Mouse (Mus musculus) heart, postnatal 4 days (tissue): Measurements from ENCODE around the gene Epha2. TPM values are rescaled to one million over a fixed set of nuclear protein-coding genes. Genes with fewer than 3 reads are reported as not detected.
A peak's percentile ranks its signal among the peaks of the same experiment; 100 is the strongest.

Experiments used
- DNase-seq: peaks from one replicate; pipeline ENCODE4 v3.0.0; 2021
- total RNA-seq, 2 experiments: library from RNA; stranded (reverse); gene quantifications; 2 replicates each; pipeline ENCODE4 v1.2.3; 2021

Gene Epha2
- total RNA-seq, 2 experiments from 2014 or later, result 10.1 to 10.9 TPM

GRCm38 (mm10) chr4:141304223-141304611, 3.2 kb downstream of the Epha2 start:
- no peak for DNase-seq

- no peak for DNase-seq
Measured at GRCm38 (mm10) chr4:141306057-141306456, 5.0 kb downstream of the Epha2 start.

GRCm38 (mm10) chr4:141308381-141308780, 7.3 kb downstream of the Epha2 start:
- DNase-seq, result no peak

- no peak for DNase-seq
Measured at GRCm38 (mm10) chr4:141308857-141309772, 8.1 kb downstream of the Epha2 start.

- DNase-seq, result peak; percentile 60
Measured at GRCm38 (mm10) chr4:141309773-141310145, 8.7 kb downstream of the Epha2 start.

GRCm38 (mm10) chr4:141310191-141310606, 9.2 kb downstream of the Epha2 start:
- peak; percentile 90 for DNase-seq

- DNase-seq, result peak; percentile 62
Measured at GRCm38 (mm10) chr4:141311078-141311477, 10.0 kb downstream of the Epha2 start.

- DNase-seq, result no peak
Measured at GRCm38 (mm10) chr4:141311506-141311905, 10.5 kb downstream of the Epha2 start.

- DNase-seq, result no peak
Measured at GRCm38 (mm10) chr4:141311908-141312307, 10.9 kb downstream of the Epha2 start.

GRCm38 (mm10) chr4:141312513-141313131, 11.6 kb downstream of the Epha2 start:
- DNase-seq, result no peak

GRCm38 (mm10) chr4:141313481-141313880, 12.4 kb downstream of the Epha2 start:
- DNase-seq, result no peak

GRCm38 (mm10) chr4:141313924-141314323, 12.9 kb downstream of the Epha2 start:
- DNase-seq, result no peak

GRCm38 (mm10) chr4:141314745-141315144, 13.7 kb downstream of the Epha2 start:
- no peak for DNase-seq

GRCm38 (mm10) chr4:141316023-141316422, 15.0 kb downstream of the Epha2 start:
- DNase-seq, result no peak

GRCm38 (mm10) chr4:141316498-141317180, 15.6 kb downstream of the Epha2 start:
- peak; percentile 45 for DNase-seq

GRCm38 (mm10) chr4:141317914-141318313, 16.9 kb downstream of the Epha2 start:
- DNase-seq, result no peak

- DNase-seq, result no peak
Measured at GRCm38 (mm10) chr4:141322526-141322925, 21.5 kb downstream of the Epha2 start.

- DNase-seq, result peak; percentile 53
Measured at GRCm38 (mm10) chr4:141324771-141325191, 23.7 kb downstream of the Epha2 start.

GRCm38 (mm10) chr4:141325636-141326035, 24.6 kb downstream of the Epha2 start:
- DNase-seq, result peak; percentile 54

- no peak for DNase-seq
Measured at GRCm38 (mm10) chr4:141327075-141327474, 26.0 kb downstream of the Epha2 start.

GRCm38 (mm10) chr4:141328742-141329141, 27.7 kb downstream of the Epha2 start:
- DNase-seq, result no peak

- DNase-seq, result no peak
Measured at GRCm38 (mm10) chr4:141329968-141330367, 28.9 kb downstream of the Epha2 start.

- DNase-seq, result no peak
Measured at GRCm38 (mm10) chr4:141331446-141331845, 30.4 kb downstream of the Epha2 start.
